Mouse (Mus musculus) CH12.LX (cell line): ENCODE data around the gene Dkk3. TPM values are rescaled to one million over a fixed set of nuclear protein-coding genes. Genes with fewer than 3 reads are reported as not detected.

Experiments
- DNase-seq: peaks from one replicate; pipeline ENCODE4 v3.0.0-alpha.2; 2013; ENCODE audit errors: extremely low read depth
- H3K27ac ChIP-seq: 2 replicates; pipeline ENCODE4 v1.5.1; 2012; ENCODE audit warnings: low read depth, mild to moderate bottlenecking, control low read depth, moderate library complexity; ENCODE audit not compliant: insufficient read depth
- H3K27me3 ChIP-seq: replicated peaks from 2 replicates; pipeline ENCODE3; 2012; ENCODE audit warnings: inconsistent platforms
- H3K36me3 ChIP-seq, 2 experiments: replicated peaks in 1 of 2; 2 replicates each; pipeline versions ENCODE3 to v1.6.1; 2012; ENCODE audit warnings: inconsistent platforms in 1 of 2, low read length in 1 of 2, mild to moderate bottlenecking in 1 of 2, mixed read lengths in 1 of 2, moderate library complexity in 1 of 2; ENCODE audit not compliant: control insufficient read depth in 1 of 2, insufficient read depth in 1 of 2
- H3K4me1 ChIP-seq, 2 experiments: 2 replicates each; pipeline ENCODE4 v1.6.1; 2012; ENCODE audit warnings: inconsistent platforms in 1 of 2, moderate library complexity in 1 of 2; ENCODE audit not compliant: insufficient read depth in 2 of 2, control insufficient read depth in 1 of 2
- H3K4me2 ChIP-seq: 2 replicates; pipeline ENCODE4 v1.6.1; 2012; ENCODE audit warnings: low read depth, mild to moderate bottlenecking, control low read depth; ENCODE audit not compliant: poor library complexity, insufficient read depth, severe bottlenecking
- H3K4me3 ChIP-seq, 3 experiments: fragments of 150-350 bp in 1 of 3; sonication (generic) in 1 of 3; replicated peaks in 1 of 3; 2 replicates each; pipeline versions ENCODE3 to v1.5.1; 2011 to 2012; ENCODE audit warnings: low read depth in 2 of 3, low read length in 2 of 3, mild to moderate bottlenecking in 2 of 3, moderate library complexity in 2 of 3, control low read depth in 1 of 3, improper control_type of control experiment in 1 of 3, inconsistent platforms in 1 of 3, mixed read lengths in 1 of 3; ENCODE audit not compliant: poor library complexity in 1 of 3
- H3K79me2 ChIP-seq: replicated peaks from 2 replicates; pipeline ENCODE4 v1.6.1; 2012; ENCODE audit warnings: mild to moderate bottlenecking, moderate library complexity; ENCODE audit not compliant: control insufficient read depth, poor library complexity, insufficient read depth, severe bottlenecking; ENCODE audit errors: extremely low read depth
- H3K9ac ChIP-seq: 2 replicates; pipeline ENCODE4 v1.6.1; 2012; ENCODE audit warnings: low read depth, mild to moderate bottlenecking, control low read depth, moderate library complexity; ENCODE audit not compliant: insufficient read depth
- H3K9me3 ChIP-seq: replicated peaks from 2 replicates; pipeline ENCODE3; 2012; ENCODE audit warnings: low read length, inconsistent platforms, mixed read lengths
- BHLHE40 ChIP-seq: IDR thresholded peaks from 2 replicates; pipeline ENCODE4 v1.6.1; 2011; ENCODE audit warnings: mild to moderate bottlenecking, low read depth, low read length, improper control_type of control experiment
- CHD1 ChIP-seq: IDR thresholded peaks from 2 replicates; pipeline ENCODE4 v1.6.1; 2012; ENCODE audit warnings: low read depth, low read length, improper control_type of control experiment, inconsistent platforms
- EP300 ChIP-seq: IDR thresholded peaks from 2 replicates; pipeline ENCODE4 v1.6.1; 2011; ENCODE audit warnings: low read length, improper control_type of control experiment
- IRF4 ChIP-seq: IDR thresholded peaks from 2 replicates; pipeline ENCODE4 v1.6.1; 2014; ENCODE audit warnings: low read depth, mild to moderate bottlenecking, inconsistent platforms, low read length, improper control_type of control experiment
- JUN ChIP-seq: IDR thresholded peaks from 2 replicates; pipeline ENCODE4 v1.6.1; 2011; ENCODE audit warnings: low read depth, mild to moderate bottlenecking, low read length, improper control_type of control experiment, moderate library complexity; ENCODE audit not compliant: insufficient read depth
- MAFK ChIP-seq: IDR thresholded peaks from 2 replicates; pipeline ENCODE4 v1.6.1; 2011; ENCODE audit warnings: low read length, improper control_type of control experiment; ENCODE audit not compliant: insufficient replicate concordance
- MAZ ChIP-seq: IDR thresholded peaks from 2 replicates; pipeline ENCODE4 v1.6.1; 2012; ENCODE audit warnings: low read depth, mild to moderate bottlenecking, inconsistent platforms, low read length, improper control_type of control experiment, moderate library complexity
- MYC ChIP-seq: IDR thresholded peaks from 2 replicates; pipeline ENCODE4 v1.6.1; 2011; ENCODE audit warnings: low read depth, mild to moderate bottlenecking, improper control_type of control experiment, low read length
- UBTF ChIP-seq: IDR thresholded peaks from 2 replicates; pipeline ENCODE4 v1.6.1; 2012; ENCODE audit warnings: low read depth, mild to moderate bottlenecking, inconsistent platforms, low read length, improper control_type of control experiment, moderate library complexity
- ZC3H11A ChIP-seq: IDR thresholded peaks from 2 replicates; pipeline ENCODE4 v1.6.1; 2012; ENCODE audit warnings: low read depth, mild to moderate bottlenecking, inconsistent platforms, low read length, improper control_type of control experiment
- ZKSCAN1 ChIP-seq: IDR thresholded peaks from 2 replicates; pipeline ENCODE4 v1.6.1; 2012; ENCODE audit warnings: low read depth, inconsistent platforms, low read length, improper control_type of control experiment, borderline replicate concordance
- dilution Hi-C: fragments of 300-500 bp; cut with MboI; formaldehyde crosslinking; loops from 2 replicates; pipeline ENCODE4 v1.14.3; 2020; ENCODE audit warnings: low sequenced_read_pairs; ENCODE audit not compliant: extremely low pct_unique_long_range_greater_than_20kb, extremely low pct_ligation_motif_present
- in situ Hi-C: fragments of 300-500 bp; cut with MboI; formaldehyde crosslinking; loops from 3 replicates; pipeline ENCODE4 v1.14.3; 2019; ENCODE audit warnings: low sequenced_read_pairs, low pct_ligation_motif_present, low pct_unique_long_range_greater_than_20kb, mixed read lengths
- polyA plus RNA-seq: library from polyadenylated mRNA; unstranded; fragments of >175 nt; gene quantifications from 2 replicates; pipeline ENCODE4 v1.2.1, GENCODE M21; 2012; ENCODE audit warnings: low read depth; ENCODE audit not compliant: insufficient read length
- total RNA-seq, 2 experiments: library from RNA; depleted of rRNA; stranded (reverse); fragments of 300-350 nt in 1 of 2; fragments of >200 nt in 1 of 2; gene quantifications; 2 replicates each; pipeline ENCODE4 v1.2.3; 2012 to 2014

The Dkk3 gene
- total and polyA plus RNA-seq, 3 experiments, result 0.38 to 0.55 (median 0.54) TPM

GRCm38 (mm10) chr7:112123612-112124011 lies 35.2 kb downstream of the Dkk3 start:
- H3K9me3 ChIP-seq, result no peaks in the 10 kb centered on the region
- H3K4me2 ChIP-seq, result no peak overlapping the region
- TF ChIP-seq IRF4, result 0 out of 2 replicates have a peak, but pooled peaks have one; percentile 7
- no peak for TF ChIP-seq BHLHE40
- TF ChIP-seq, all 38 proteins: peak for 1
- no peak overlapping the region for H3K27ac ChIP-seq
- no peak for DNase-seq
- peaks cover 0 to 36% of the 10 kb centered on the region in 2 experiments; a peak in 2 of 4 replicates for H3K4me1 ChIP-seq
- H3K79me2 ChIP-seq, result no peaks in the 10 kb centered on the region
- no peak overlapping the region for H3K9ac ChIP-seq
- no peaks in the 10 kb centered on the region for H3K36me3 ChIP-seq
- in situ Hi-C loops (no loop called here), dilution Hi-C loops (no loop called here)
- no peaks in the 10 kb centered on the region for H3K27me3 ChIP-seq
- no peak overlapping the region for H3K4me3 ChIP-seq

GRCm38 (mm10) chr7:112121866-112122500 lies 36.9 kb downstream of the Dkk3 start:
- DNase-seq, result no peak
- Histone ChIP-seq H3K9me3 (no peaks in the 10 kb centered on the region), H3K79me2 (no peaks in the 10 kb centered on the region), H3K4me2 (no peak overlapping the region), H3K27me3 (no peaks in the 10 kb centered on the region), H3K4me1 (peaks cover 0 to 43% of the 10 kb centered on the region in 2 experiments; a peak in 2 of 4 replicates), H3K4me3 (no peak overlapping the region), H3K36me3 (no peaks in the 10 kb centered on the region), H3K27ac (no peak overlapping the region), H3K9ac (no peak overlapping the region)
- TF ChIP-seq ZKSCAN1 (no peak), BHLHE40 (no peak), MAZ (no peak), JUN (no peak), MAFK (no peak), CHD1 (no peak), ZC3H11A (no peak), EP300 (no peak), MYC (no peak), UBTF (no peak)
- in situ Hi-C loops, result no loop called here
- dilution Hi-C loops, result no loop called here
